Mouse (Mus musculus) kidney, postnatal 14 days (tissue): Measurements from ENCODE around the gene Gtf2h2.
"Not testable (repeated sequence)": the region's sequence is repeated elsewhere in the genome, so short reads cannot be mapped to it uniquely, and the experiment has no call there.

ENCODE experiments used
- DNase-seq: peaks from one replicate; pipeline ENCODE4 v3.0.0; 2022; ENCODE audit warnings: mixed read lengths

Gtf2h2 gene

DNA sequence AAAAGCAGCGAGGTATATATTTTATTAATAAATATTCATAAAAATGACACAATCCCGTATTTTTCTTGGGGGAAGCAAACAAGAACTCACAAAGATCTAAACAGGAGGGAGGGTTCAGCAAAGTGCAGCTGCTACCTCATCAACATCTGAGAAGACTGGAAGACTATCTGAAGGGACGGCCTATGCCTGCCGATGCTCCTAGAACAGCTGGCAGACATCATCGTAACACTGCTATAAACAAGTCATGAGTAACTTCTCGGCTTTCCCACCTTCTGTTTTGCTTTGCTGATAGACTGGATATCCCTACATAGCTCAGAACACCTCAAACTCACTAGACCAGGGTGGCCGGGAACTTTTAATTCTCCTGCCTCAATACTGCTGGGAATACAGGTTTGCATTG lies 8.8 kb downstream of the Gtf2h2 start:
- no peak for DNase-seq

DNA sequence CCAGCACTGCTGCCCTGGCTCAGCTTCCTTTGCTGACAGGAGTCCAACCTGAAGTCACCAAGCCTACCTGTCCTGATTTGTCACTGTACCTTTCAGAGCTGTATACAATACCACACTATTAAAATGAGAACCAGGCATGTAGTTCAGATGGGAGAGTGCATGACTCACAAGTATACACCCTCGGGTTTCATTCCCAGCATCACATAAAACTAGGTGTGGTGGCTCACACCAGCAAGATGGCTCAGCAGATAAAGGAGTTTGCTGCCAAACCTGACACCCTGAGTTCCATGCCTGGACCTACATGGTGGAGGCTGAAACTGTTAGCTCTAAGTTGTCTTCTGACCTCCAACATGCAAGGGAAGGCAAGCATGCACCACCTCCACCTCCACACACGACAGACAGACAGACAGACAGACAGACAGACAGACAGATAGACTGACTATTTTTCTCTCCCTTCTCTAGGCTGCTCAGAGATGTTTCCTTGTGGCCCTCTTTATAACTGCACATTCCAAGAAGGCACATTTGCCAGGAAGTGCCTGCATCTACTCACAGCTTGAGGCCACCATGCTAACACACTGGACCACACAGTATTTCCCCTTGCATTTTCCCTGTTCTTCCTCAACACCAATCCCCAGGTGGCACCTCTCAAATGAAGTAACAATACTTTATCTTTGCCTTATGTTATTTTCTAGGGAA lies 28.7 kb downstream of the Gtf2h2 start:
- DNase-seq, result no peak

DNA sequence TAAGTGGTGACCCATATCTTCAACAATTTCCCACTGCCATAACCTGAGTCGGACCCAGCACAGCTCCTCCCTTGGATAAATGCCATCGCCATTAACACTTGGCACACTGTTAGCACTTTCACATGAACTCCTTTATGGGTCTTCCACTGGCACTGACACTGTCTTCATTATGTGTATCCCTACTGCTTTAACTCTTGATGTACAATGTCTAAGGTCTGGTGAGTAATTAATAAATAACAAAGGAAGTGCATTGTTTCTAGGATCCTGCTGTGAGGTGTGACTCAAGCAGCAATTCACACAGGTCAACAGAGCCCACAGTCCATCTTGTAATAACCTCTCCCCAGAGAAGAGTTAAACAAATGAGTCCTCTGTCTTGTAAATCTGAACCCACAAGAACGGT lies 31.0 kb downstream of the Gtf2h2 start:
- no peak for DNase-seq

DNA sequence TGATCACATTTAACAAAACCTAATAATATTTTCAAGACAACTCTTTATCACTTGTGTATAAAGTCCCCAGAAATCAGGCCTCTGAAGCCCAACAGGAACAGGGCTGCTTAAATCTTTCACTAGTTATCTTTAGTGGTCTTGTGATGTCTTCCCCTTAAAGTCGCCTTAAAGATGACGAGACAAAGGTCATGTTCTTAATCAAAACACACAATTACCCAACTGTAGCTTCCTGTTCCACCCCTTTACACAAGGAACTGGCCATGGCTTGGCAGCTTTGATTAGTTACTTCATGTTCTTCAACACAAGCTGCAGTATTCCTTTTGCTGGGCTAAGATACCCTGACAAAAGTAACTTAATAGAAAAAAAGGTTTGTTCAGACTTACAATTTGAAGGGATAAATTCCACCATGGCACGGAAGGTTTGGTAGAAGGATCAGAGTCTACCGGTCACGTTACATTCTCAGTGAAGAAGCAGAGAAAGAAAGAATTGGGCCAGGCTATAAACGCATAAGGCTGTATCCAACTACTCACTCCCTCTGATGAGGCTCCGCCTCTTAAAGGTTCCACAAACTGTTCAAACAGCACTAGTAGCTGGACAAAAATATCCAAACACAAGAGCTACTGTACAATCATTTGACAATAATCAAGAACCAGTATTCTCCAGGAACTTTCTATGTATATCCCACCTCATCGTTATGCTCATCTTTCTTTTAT lies 39.8 kb downstream of the Gtf2h2 start, which contains the start of gene Naip1:
Gene Naip1, minus strand, starts transcription at position 455 of the 713 bp plus-strand sequence.
- not testable (repeated sequence) for DNase-seq

DNA sequence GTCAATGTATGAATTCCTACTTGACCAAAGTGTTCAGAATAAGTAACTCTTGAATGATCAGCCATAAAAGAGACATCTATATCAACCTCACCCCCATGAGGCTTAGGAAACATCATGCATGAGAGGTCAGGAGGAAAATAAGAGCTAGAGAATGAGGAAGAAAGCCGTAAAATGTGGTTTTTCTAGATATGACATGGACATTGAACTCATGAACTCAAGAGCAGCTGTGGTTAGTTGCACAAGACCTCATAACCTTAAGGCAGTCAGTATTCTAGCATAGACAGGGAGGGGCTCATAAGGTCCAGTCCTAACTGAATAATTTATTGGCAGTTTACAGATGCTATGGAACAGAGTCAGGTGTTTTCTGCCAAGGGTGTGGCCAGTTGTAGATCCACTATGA lies 42.9 kb downstream of the Gtf2h2 start:
- DNase-seq, result no peak

DNA sequence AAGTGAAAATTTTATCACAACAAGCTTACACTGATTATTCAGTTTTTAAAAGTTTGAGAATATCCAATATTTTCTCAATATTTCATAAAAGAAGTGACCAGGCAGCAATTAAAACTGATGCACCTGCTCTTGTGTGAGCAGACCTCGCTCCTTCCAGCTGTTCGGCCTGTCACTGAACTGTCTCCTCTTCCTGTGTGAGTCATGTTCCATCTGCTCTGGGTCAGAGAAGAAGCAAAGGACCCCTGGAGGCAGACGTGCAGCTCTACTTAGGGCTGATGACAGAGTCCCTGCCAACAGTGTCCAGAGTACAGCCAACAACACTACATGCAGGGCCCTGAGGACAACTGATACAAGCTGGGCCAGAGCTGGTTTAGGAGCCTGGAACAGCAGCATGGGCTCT lies 52.3 kb downstream of the Gtf2h2 start:
- DNase-seq, result no peak

DNA sequence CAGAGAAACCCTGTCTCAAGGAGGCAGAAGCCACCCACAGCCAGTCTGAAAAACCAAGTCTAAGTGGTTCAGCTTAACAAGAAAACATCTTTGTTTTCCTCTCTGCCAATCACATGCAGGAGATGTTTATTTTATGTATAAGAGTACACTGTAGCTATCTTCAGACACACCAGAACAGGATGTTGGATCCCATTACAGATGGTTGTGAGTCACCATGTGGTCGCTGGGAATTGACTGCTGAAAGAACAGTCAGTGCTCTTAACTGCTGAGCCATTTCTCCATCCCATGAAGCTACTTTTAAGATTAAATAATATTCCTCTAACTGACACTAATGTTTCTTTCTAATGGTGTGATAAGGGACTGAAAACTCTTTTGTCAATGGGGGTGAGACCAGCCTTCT lies 53.7 kb downstream of the Gtf2h2 start:
- no peak for DNase-seq

DNA sequence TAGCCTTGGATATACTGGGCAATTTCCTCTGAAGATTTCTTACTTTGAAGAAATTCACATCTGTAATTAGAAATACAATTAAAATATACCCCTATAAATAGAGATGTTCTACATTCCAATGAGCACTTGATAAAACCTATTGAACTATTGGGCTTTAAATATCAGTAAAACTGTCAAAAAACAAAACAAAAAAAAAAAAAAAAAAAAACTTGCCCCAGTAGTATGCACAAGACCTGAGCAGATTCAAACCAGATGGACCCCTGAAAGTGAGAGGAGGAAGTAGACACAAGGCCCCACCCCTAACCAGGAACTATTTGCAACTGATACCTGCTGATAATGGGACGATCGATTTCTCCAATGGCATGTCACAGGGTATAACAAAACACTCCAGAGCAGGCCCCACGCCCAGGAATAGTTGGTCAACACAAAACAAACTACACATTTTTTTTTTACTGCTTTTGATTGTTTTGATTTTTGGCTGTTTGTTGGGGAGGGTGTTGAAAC lies 55.0 kb downstream of the Gtf2h2 start:
- no peak for DNase-seq

DNA sequence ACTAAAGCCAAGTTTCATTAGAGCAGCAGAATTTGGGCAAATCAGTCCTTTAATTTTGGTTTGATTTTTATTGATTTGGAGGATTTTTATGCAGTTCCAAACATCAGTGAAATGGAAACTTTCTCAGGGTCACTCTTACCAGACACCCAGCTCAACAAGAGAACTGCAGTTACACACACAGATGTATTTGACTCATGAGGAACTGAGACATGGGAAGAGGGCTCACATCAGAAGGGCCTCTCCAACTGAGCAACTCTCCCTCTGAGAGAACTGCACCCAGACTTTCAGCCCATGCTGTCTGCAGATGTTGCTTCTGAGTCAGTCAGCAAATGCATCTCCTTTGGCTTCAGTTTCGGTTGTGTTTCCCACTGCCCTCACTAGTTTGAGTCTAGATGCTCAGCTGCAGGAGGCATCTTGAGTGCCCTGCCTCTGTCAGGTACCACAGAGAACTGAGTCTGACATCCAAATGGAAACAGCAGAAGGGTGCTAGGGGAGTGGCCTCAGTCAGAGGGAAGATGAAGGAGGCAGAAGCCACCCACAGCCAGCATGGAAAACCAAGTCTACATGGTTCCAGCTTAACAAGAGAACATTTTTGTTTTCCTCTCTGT lies 55.7 kb downstream of the Gtf2h2 start:
- DNase-seq, result not testable (repeated sequence)

DNA sequence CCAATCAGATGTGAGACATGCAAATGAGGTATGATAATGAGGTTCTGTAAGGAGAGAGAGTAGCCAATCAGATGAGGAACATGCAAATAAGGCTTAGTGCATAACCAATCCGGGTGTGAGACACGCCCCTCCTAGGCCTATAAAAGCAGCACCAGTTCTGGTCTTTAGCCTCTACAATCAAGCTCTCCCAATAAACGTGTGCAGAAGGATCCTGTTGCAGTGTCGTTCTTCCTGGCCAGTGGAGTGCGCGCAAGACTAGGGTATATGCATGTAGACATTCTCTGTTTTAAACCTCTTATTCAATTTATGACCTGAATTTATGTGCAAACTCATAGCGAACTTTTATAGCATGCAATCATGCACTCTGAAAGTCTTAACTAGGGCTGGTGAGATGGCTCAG lies 72.4 kb downstream of the Gtf2h2 start:
- DNase-seq, result not testable (repeated sequence)

DNA sequence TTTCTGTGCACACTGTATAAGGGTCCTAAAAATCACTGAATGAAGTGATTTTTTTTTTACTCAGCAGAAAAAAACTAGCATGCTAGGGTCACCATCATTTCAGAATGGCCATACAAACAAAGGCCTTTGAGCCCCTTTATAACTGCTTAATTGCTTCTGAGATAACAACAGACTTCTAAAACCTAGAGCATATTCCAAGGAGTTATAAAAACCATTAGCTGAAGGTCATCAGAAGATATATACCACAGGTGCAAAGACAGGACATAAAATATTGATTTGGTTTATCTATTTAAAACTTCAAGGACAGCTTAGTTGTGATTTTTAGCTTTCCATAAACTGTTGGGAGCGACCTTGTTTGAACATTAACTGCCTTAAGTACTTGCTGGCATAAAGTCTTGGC lies 78.0 kb downstream of the Gtf2h2 start:
- no peak for DNase-seq
